Mouse (Mus musculus): ENCODE results near the gene Ubqln1.

The Ubqln1 gene

GRCm38 (mm10) chr13:58215592-58216341, at the start of gene Ubqln1:
Ubqln1 (minus strand) TSS chr13:58215653.
- peak; percentile 94 for DNase-seq

GRCm38 (mm10) chr13:58263546-58263945, 48.1 kb upstream of the Ubqln1 start:
- no peak for DNase-seq

- no peak for DNase-seq
These were observed 46.2 kb upstream of the Ubqln1 start for GRCm38 (mm10) chr13:58261674-58262073.

- no peak for DNase-seq
These were observed 37.8 kb upstream of the Ubqln1 start for GRCm38 (mm10) chr13:58253268-58253667.

- DNase-seq: no peak
These were observed 33.5 kb upstream of the Ubqln1 start for GRCm38 (mm10) chr13:58248957-58249356.

GRCm38 (mm10) chr13:58236536-58236935, 21.1 kb upstream of the Ubqln1 start:
- DNase-seq: no peak

GRCm38 (mm10) chr13:58232611-58233010, 17.2 kb upstream of the Ubqln1 start:
- peak; percentile 71 for DNase-seq

- no peak for DNase-seq
These were observed 16.6 kb upstream of the Ubqln1 start for GRCm38 (mm10) chr13:58232070-58232469.

- no peak for DNase-seq
These were observed 13.2 kb upstream of the Ubqln1 start for GRCm38 (mm10) chr13:58228624-58229023.

GRCm38 (mm10) chr13:58225694-58226093, 10.2 kb upstream of the Ubqln1 start:
- DNase-seq: no peak

GRCm38 (mm10) chr13:58220206-58220605, 4.8 kb upstream of the Ubqln1 start:
- DNase-seq: peak; percentile 26

GRCm38 (mm10) chr13:58217536-58217935, 2.1 kb upstream of the Ubqln1 start:
- DNase-seq: no peak

GRCm38 (mm10) chr13:58216395-58216794, 942 bp upstream of the Ubqln1 start:
- DNase-seq: no peak

GRCm38 (mm10) chr13:58215253-58215591, 231 bp downstream of the Ubqln1 start:
- DNase-seq: no peak

GRCm38 (mm10) chr13:58214346-58215252, 854 bp downstream of the Ubqln1 start:
- no peak for DNase-seq

- DNase-seq: no peak
These were observed 1.7 kb downstream of the Ubqln1 start for GRCm38 (mm10) chr13:58213801-58214200.

- DNase-seq: no peak
These were observed 2.9 kb downstream of the Ubqln1 start for GRCm38 (mm10) chr13:58212530-58212929.

GRCm38 (mm10) chr13:58210441-58210840, 5.0 kb downstream of the Ubqln1 start:
- no peak for DNase-seq

GRCm38 (mm10) chr13:58206084-58206483, 9.4 kb downstream of the Ubqln1 start:
- no peak for DNase-seq

- no peak for DNase-seq
These were observed 10.5 kb downstream of the Ubqln1 start for GRCm38 (mm10) chr13:58204986-58205385.

- DNase-seq: no peak
These were observed 11.3 kb downstream of the Ubqln1 start for GRCm38 (mm10) chr13:58204202-58204601.

- no peak for DNase-seq
These were observed 12.6 kb downstream of the Ubqln1 start for GRCm38 (mm10) chr13:58202903-58203302.

- DNase-seq: no peak
These were observed 13.5 kb downstream of the Ubqln1 start for GRCm38 (mm10) chr13:58201908-58202307.

- DNase-seq: no peak
These were observed 14.1 kb downstream of the Ubqln1 start for GRCm38 (mm10) chr13:58201343-58201742.
